Mouse (Mus musculus) gastrocnemius, adult 2 months (tissue): Measurements from ENCODE around the gene Zfpm1. TPM values are rescaled to one million over a fixed set of nuclear protein-coding genes. Genes with fewer than 3 reads are reported as not detected.

Experiments
- DNase-seq: peaks from one replicate; pipeline ENCODE4 v3.0.0; 2022
- H3K27ac ChIP-seq: fragments of 200-600 bp; 2 replicates; pipeline ENCODE4 v1.8.1; 2022; ENCODE audit warnings: mild to moderate bottlenecking
- H3K4me3 ChIP-seq: fragments of 200-600 bp; 2 replicates; pipeline ENCODE4 v1.8.1; 2022; ENCODE audit warnings: mild to moderate bottlenecking, moderate library complexity
- CTCF ChIP-seq: fragments of 200-600 bp; IDR thresholded peaks from 2 replicates; pipeline ENCODE4 v1.8.1; 2022; ENCODE audit warnings: antibody characterized with exemption, mild to moderate bottlenecking, moderate library complexity
- intact Hi-C: fragments of 180-260 bp; cut with DNase I; formaldehyde crosslinking; loops from one replicate; pipeline ENCODE4 v1.15.1; 2025
- long read RNA-seq, 2 experiments: library from polyadenylated mRNA; stranded (forward); transcript quantifications; one replicate each; pipeline ENCODE4 v2.0.0; 2021
- total RNA-seq, 2 experiments: library from RNA; stranded (reverse); gene quantifications; 2 replicates each; pipeline ENCODE4 v1.2.3; 2021

The Zfpm1 gene
- total RNA-seq: 1 to 10 TPM; 6.6 to 8.8 TPM
- long read RNA-seq, experiment 1, transcript Zfpm1-201 (10 exons, 3,390 nt): major isoform, 9 of 12 reads
- long read RNA-seq, experiment 1, partial matches to known transcripts: 1 of 12 reads
- long read RNA-seq, experiment 1, other reads (novel, unspliced or antisense): 2 of 12 reads
- long read RNA-seq, experiment 2, transcript Zfpm1-201 (10 exons, 3,390 nt): major isoform, 7 of 16 reads
- long read RNA-seq, experiment 2, partial matches to known transcripts: 5 of 16 reads
- long read RNA-seq, experiment 2, other reads (novel, unspliced or antisense): 4 of 16 reads

GRCm38 (mm10) chr8:122282035-122282358 is at the start of gene Zfpm1:
Zfpm1 (plus strand) TSS chr8:122282141.
- peak; percentile 26; the same call in 1 of the 2 replicates for TF ChIP-seq CTCF
- Histone ChIP-seq H3K27ac (peak within 1 kb of the TSS; percentile 94), H3K4me3 (peak within 1 kb of the TSS; percentile 89)
- no peak for DNase-seq
- intact Hi-C loops: loop anchor here (2.0 kb wide), 1 partner anchor 51 kb away; no protein-coding TSS in a partner anchor

GRCm38 (mm10) chr8:122234055-122234454 is 47.9 kb upstream of the Zfpm1 start:
- Histone ChIP-seq H3K4me3 (no peak overlapping the region), H3K27ac (peak overlapping the region; percentile 80)
- TF ChIP-seq CTCF: peak; percentile 76
- intact Hi-C loops: loop anchor here (5.0 kb wide), 2 partner anchors 47 to 257 kb away; no protein-coding TSS in a partner anchor
- peak; percentile 87 for DNase-seq

- no peak for DNase-seq
- no peak overlapping the region for H3K27ac ChIP-seq
- no peak for TF ChIP-seq CTCF
- intact Hi-C loops: no loop called here
- H3K4me3 ChIP-seq: no peak overlapping the region
Measured at GRCm38 (mm10) chr8:122236521-122236920, 45.4 kb upstream of the Zfpm1 start.

GRCm38 (mm10) chr8:122238225-122238624 is 43.7 kb upstream of the Zfpm1 start:
- H3K27ac ChIP-seq: peak overlapping the region; percentile 78
- intact Hi-C loops: no loop called here
- peak; percentile 78 for DNase-seq
- peak overlapping the region; percentile 36 for H3K4me3 ChIP-seq
- TF ChIP-seq CTCF: no peak; the same call in 1 of the 2 replicates

- DNase-seq: no peak
- H3K27ac ChIP-seq: peak overlapping the region; percentile 78
- peak overlapping the region; percentile 36 for H3K4me3 ChIP-seq
- intact Hi-C loops: no loop called here
- TF ChIP-seq CTCF: no peak
Measured at GRCm38 (mm10) chr8:122238731-122239130, 43.2 kb upstream of the Zfpm1 start.

GRCm38 (mm10) chr8:122240241-122241026 is 41.5 kb upstream of the Zfpm1 start:
- TF ChIP-seq CTCF: no peak
- intact Hi-C loops: no loop called here
- peak; percentile 82 for DNase-seq
- Histone ChIP-seq H3K27ac (peak overlapping the region; percentile 66), H3K4me3 (no peak overlapping the region)

GRCm38 (mm10) chr8:122243310-122243709 is 38.6 kb upstream of the Zfpm1 start:
- no peak overlapping the region for H3K27ac ChIP-seq
- no peak for TF ChIP-seq CTCF
- H3K4me3 ChIP-seq: no peak overlapping the region
- DNase-seq: no peak
- intact Hi-C loops: no loop called here

GRCm38 (mm10) chr8:122245161-122245560 is 36.8 kb upstream of the Zfpm1 start:
- Histone ChIP-seq H3K4me3 (no peak overlapping the region), H3K27ac (no peak overlapping the region)
- intact Hi-C loops: no loop called here
- DNase-seq: no peak
- TF ChIP-seq CTCF: no peak

- DNase-seq: peak; percentile 42
- no peak for TF ChIP-seq CTCF
- Histone ChIP-seq H3K27ac (no peak overlapping the region), H3K4me3 (no peak overlapping the region)
- intact Hi-C loops: no loop called here
Measured at GRCm38 (mm10) chr8:122246257-122247211, 35.4 kb upstream of the Zfpm1 start.

- intact Hi-C loops: no loop called here
- no peak for TF ChIP-seq CTCF
Measured at GRCm38 (mm10) chr8:122251739-122252138, 30.2 kb upstream of the Zfpm1 start.

GRCm38 (mm10) chr8:122252366-122252765 is 29.6 kb upstream of the Zfpm1 start:
- Histone ChIP-seq H3K4me3 (no peak overlapping the region), H3K27ac (no peak overlapping the region)
- no peak for TF ChIP-seq CTCF
- intact Hi-C loops: no loop called here
- DNase-seq: no peak

More at GRCm38 (mm10) chr8:122251739-122252138, 30.2 kb upstream of the Zfpm1 start:
- H3K27ac ChIP-seq: no peak overlapping the region
- DNase-seq: no peak
- no peak overlapping the region for H3K4me3 ChIP-seq

- Histone ChIP-seq H3K27ac (no peak overlapping the region), H3K4me3 (no peak overlapping the region)
- TF ChIP-seq CTCF: no peak; the same call in 1 of the 2 replicates
- intact Hi-C loops: loop anchor here (2.0 kb wide), 1 partner anchor 97 kb away; no protein-coding TSS in a partner anchor
- peak; percentile 82 for DNase-seq
Measured at GRCm38 (mm10) chr8:122259351-122259750, 22.6 kb upstream of the Zfpm1 start.
